Mouse (Mus musculus): Measurements from ENCODE around the gene Ftsj3. TPM values are rescaled to one million over a fixed set of nuclear protein-coding genes. Genes with fewer than 3 reads are reported as not detected.

Gene Ftsj3
- polyA plus RNA-seq, 1 experiment from 2014 or later: 34.1 TPM

Other genes starting within 250 kb of the Ftsj3 start
- gene Kcnh6, start 248.0 kb downstream of the Ftsj3 start, polyA plus RNA-seq (2015; fragmentation: Nextera tagmentation; extraction: Ambion mirVana): 1.7 and 2.0 TPM in 2 replicates
- gene Dcaf7, start 219.2 kb downstream of the Ftsj3 start, polyA plus RNA-seq (2015; fragmentation: Nextera tagmentation; extraction: Ambion mirVana): 165 and 174 TPM in 2 replicates
- 7.1 and 7.7 TPM in 2 replicates for gene Taco1, start 190.0 kb downstream of the Ftsj3 start, polyA plus RNA-seq (2015; fragmentation: Nextera tagmentation; extraction: Ambion mirVana)
- gene Map3k3, start 171.5 kb downstream of the Ftsj3 start, polyA plus RNA-seq (2015; fragmentation: Nextera tagmentation; extraction: Ambion mirVana): 13.7 and 14.9 TPM in 2 replicates
- gene Gm10840, start 95.2 kb downstream of the Ftsj3 start, polyA plus RNA-seq (2015; fragmentation: Nextera tagmentation; extraction: Ambion mirVana): 0.72 TPM in 1 of 2 replicates, not detected in the other
- gene Limd2, start 95.2 kb downstream of the Ftsj3 start, polyA plus RNA-seq (2015; fragmentation: Nextera tagmentation; extraction: Ambion mirVana): 167 and 179 TPM in 2 replicates
- gene Strada, start 53.9 kb downstream of the Ftsj3 start, polyA plus RNA-seq (2015; fragmentation: Nextera tagmentation; extraction: Ambion mirVana): 28.1 and 29.1 TPM in 2 replicates
- 109 and 111 TPM in 2 replicates for gene Ccdc47, start 39.7 kb downstream of the Ftsj3 start, polyA plus RNA-seq (2015; fragmentation: Nextera tagmentation; extraction: Ambion mirVana)
- gene Ddx42, start 39.2 kb downstream of the Ftsj3 start, polyA plus RNA-seq (2015; fragmentation: Nextera tagmentation; extraction: Ambion mirVana): 89.1 and 93.6 TPM in 2 replicates
- 297 and 300 TPM in 2 replicates for gene Psmc5, start 75 bp upstream of the Ftsj3 start, polyA plus RNA-seq (2015; fragmentation: Nextera tagmentation; extraction: Ambion mirVana)
- 10.9 and 11.5 TPM in 2 replicates for gene Smarcd2, start 16.9 kb upstream of the Ftsj3 start, polyA plus RNA-seq (2015; fragmentation: Nextera tagmentation; extraction: Ambion mirVana)
- gene Tcam1, start 20.6 kb upstream of the Ftsj3 start, polyA plus RNA-seq (2015; fragmentation: Nextera tagmentation; extraction: Ambion mirVana): 0.12 and 0.20 TPM in 2 replicates
- gene Gh, start 45.8 kb upstream of the Ftsj3 start, polyA plus RNA-seq (2015; fragmentation: Nextera tagmentation; extraction: Ambion mirVana): not detected in 2 replicates
- 1.1 and 1.4 TPM in 2 replicates for gene Cd79b, start 58.7 kb upstream of the Ftsj3 start, polyA plus RNA-seq (2015; fragmentation: Nextera tagmentation; extraction: Ambion mirVana)
- gene Scn4a, start 97.2 kb upstream of the Ftsj3 start, polyA plus RNA-seq (2015; fragmentation: Nextera tagmentation; extraction: Ambion mirVana): not detected in 2 replicates
- gene Prr29, start 109.4 kb upstream of the Ftsj3 start, polyA plus RNA-seq (2015; fragmentation: Nextera tagmentation; extraction: Ambion mirVana): not detected in 2 replicates
- gene Icam2, start 132.0 kb upstream of the Ftsj3 start, polyA plus RNA-seq (2015; fragmentation: Nextera tagmentation; extraction: Ambion mirVana): 18.2 and 19.1 TPM in 2 replicates
- gene Ern1, start 231.8 kb upstream of the Ftsj3 start, polyA plus RNA-seq (2015; fragmentation: Nextera tagmentation; extraction: Ambion mirVana): 6.0 and 7.6 TPM in 2 replicates

All from midbrain, embryonic 15.5 days (tissue).